Mouse (Mus musculus) heart, embryonic 10.5 days (tissue): ENCODE measurements around the gene Tgfbr3. TPM values are rescaled to one million over a fixed set of nuclear protein-coding genes. Genes with fewer than 3 reads are reported as not detected.
"Not testable (repeated sequence)": the region's sequence is repeated elsewhere in the genome, so short reads cannot be mapped to it uniquely, and the experiment has no call there.

Experiments
- DNase-seq: peaks from one replicate; pipeline ENCODE4 v3.0.0-alpha.2; 2017; ENCODE audit warnings: low spot score
- H3K27ac ChIP-seq: fragments of 300-500 bp; sonication (generic); 2 replicates; pipeline ENCODE4 v1.5.1; 2016; ENCODE audit warnings: mild to moderate bottlenecking
- H3K27me3 ChIP-seq: fragments of 300-500 bp; sonication (generic); 2 replicates; pipeline ENCODE4 v1.6.1; 2016; ENCODE audit warnings: mild to moderate bottlenecking; ENCODE audit not compliant: poor library complexity, insufficient read depth, severe bottlenecking
- H3K36me3 ChIP-seq: fragments of 300-500 bp; sonication (generic); 2 replicates; pipeline ENCODE4 v1.6.1; 2016; ENCODE audit warnings: mild to moderate bottlenecking, moderate library complexity
- H3K4me1 ChIP-seq: fragments of 300-500 bp; sonication (generic); 2 replicates; pipeline ENCODE4 v1.6.1; 2016; ENCODE audit warnings: mild to moderate bottlenecking
- H3K4me3 ChIP-seq: fragments of 300-500 bp; sonication (generic); 2 replicates; pipeline ENCODE4 v1.5.1; 2016; ENCODE audit warnings: mild to moderate bottlenecking, moderate library complexity
- H3K9me3 ChIP-seq: fragments of 300-500 bp; sonication (generic); 2 replicates; pipeline ENCODE4 v1.6.1; 2016; ENCODE audit warnings: mild to moderate bottlenecking, moderate library complexity
- WGBS: fragments of 180-500 bp; shearing (Covaris S2); methylation state at CpG from one replicate; pipeline ENCODE4 v1.1.7; 2016; 5-methylcytosine and 5-hydroxymethylcytosine counted together
- polyA plus RNA-seq: library from polyadenylated mRNA; unstranded; fragments of >200 nt; fragmentation: Nextera tagmentation; extraction: Ambion mirVana; gene quantifications from 2 replicates; pipeline ENCODE4 v1.2.1, GENCODE M21; 2016

The Tgfbr3 gene
- polyA plus RNA-seq, 1 experiment from 2014 or later = 36.7 TPM

- Histone ChIP-seq H3K36me3 (peaks cover 20% of the 10 kb centered on the region; the same call in 1 of the 2 replicates), H3K9me3 (no peaks in the 10 kb centered on the region), H3K4me3 (peak overlapping the region; percentile 40), H3K4me1 (peaks cover 34% of the 10 kb centered on the region), H3K27ac (peak overlapping the region; percentile 62; the same call in 1 of the 2 replicates), H3K27me3 (no peaks in the 10 kb centered on the region)
- WGBS = 14% methylated on average over 19 of the region's 19 CpGs
- DNase-seq = no peak
Observed at GRCm38 (mm10) chr5:107250548-107251272, 38.7 kb downstream of the Tgfbr3 start.

GRCm38 (mm10) chr5:107248732-107249131, 40.7 kb downstream of the Tgfbr3 start:
- no peaks in the 10 kb centered on the region for H3K27me3 ChIP-seq
- no peak overlapping the region for H3K27ac ChIP-seq
- 89% methylated on average over 6 of the region's 6 CpGs for WGBS
- no peak overlapping the region for H3K4me3 ChIP-seq
- peaks cover 13% of the 10 kb centered on the region; the same call in 1 of the 2 replicates for H3K36me3 ChIP-seq
- no peaks in the 10 kb centered on the region for H3K9me3 ChIP-seq
- DNase-seq = no peak
- H3K4me1 ChIP-seq = peaks cover 36% of the 10 kb centered on the region

GRCm38 (mm10) chr5:107248302-107248701, 41.1 kb downstream of the Tgfbr3 start:
- Histone ChIP-seq H3K4me1 (peaks cover 36% of the 10 kb centered on the region), H3K36me3 (peaks cover 13% of the 10 kb centered on the region; the same call in 1 of the 2 replicates)
- H3K9me3 ChIP-seq, H3K27ac ChIP-seq, H3K27me3 ChIP-seq, H3K4me3 ChIP-seq, DNase-seq: not testable (repeated sequence)
- 95% methylated on average over 11 of the region's 11 CpGs for WGBS

- DNase-seq = no peak
- 76% methylated on average over 3 of the region's 3 CpGs for WGBS
- Histone ChIP-seq H3K36me3 (peaks cover 13% of the 10 kb centered on the region; the same call in 1 of the 2 replicates), H3K4me1 (peaks cover 31% of the 10 kb centered on the region), H3K27me3 (no peaks in the 10 kb centered on the region), H3K4me3 (no peak overlapping the region), H3K9me3 (no peaks in the 10 kb centered on the region), H3K27ac (no peak overlapping the region)
Observed at GRCm38 (mm10) chr5:107247786-107248185, 41.6 kb downstream of the Tgfbr3 start.

GRCm38 (mm10) chr5:107243445-107243844, 46.0 kb downstream of the Tgfbr3 start:
- Histone ChIP-seq H3K4me3 (no peak overlapping the region), H3K27ac (no peak overlapping the region)
- WGBS = 88% methylated on average over 2 of the region's 2 CpGs

GRCm38 (mm10) chr5:107242993-107243392, 46.4 kb downstream of the Tgfbr3 start:
- DNase-seq = no peak
- WGBS = 67% methylated on average over 4 of the region's 4 CpGs
- Histone ChIP-seq H3K36me3 (peaks cover 3% of the 10 kb centered on the region; the same call in 1 of the 2 replicates), H3K9me3 (no peaks in the 10 kb centered on the region), H3K4me3 (no peak overlapping the region), H3K4me1 (peaks cover 22% of the 10 kb centered on the region), H3K27ac (no peak overlapping the region), H3K27me3 (no peaks in the 10 kb centered on the region)

More at GRCm38 (mm10) chr5:107243445-107243844, 46.0 kb downstream of the Tgfbr3 start:
- DNase-seq = no peak
- no peaks in the 10 kb centered on the region for H3K9me3 ChIP-seq
- H3K4me1 ChIP-seq = peaks cover 17% of the 10 kb centered on the region
- peaks cover 3% of the 10 kb centered on the region; the same call in 1 of the 2 replicates for H3K36me3 ChIP-seq
- H3K27me3 ChIP-seq = no peaks in the 10 kb centered on the region

GRCm38 (mm10) chr5:107240276-107240675, 49.2 kb downstream of the Tgfbr3 start:
- 58% methylated on average over 1 of the region's 1 CpGs for WGBS
- no peak overlapping the region for H3K27ac ChIP-seq
- no peak for DNase-seq
- H3K4me3 ChIP-seq = no peak overlapping the region
- H3K27me3 ChIP-seq = no peaks in the 10 kb centered on the region
- H3K9me3 ChIP-seq = no peaks in the 10 kb centered on the region
- peaks cover 49% of the 10 kb centered on the region for H3K4me1 ChIP-seq
- no peaks in the 10 kb centered on the region for H3K36me3 ChIP-seq

GRCm38 (mm10) chr5:107237971-107238426, 51.4 kb downstream of the Tgfbr3 start:
- Histone ChIP-seq H3K9me3 (no peaks in the 10 kb centered on the region), H3K4me1 (peaks cover 65% of the 10 kb centered on the region), H3K4me3 (no peak overlapping the region), H3K27ac (peak overlapping the region; percentile 69; the same call in 1 of the 2 replicates), H3K36me3 (no peaks in the 10 kb centered on the region), H3K27me3 (no peaks in the 10 kb centered on the region)
- WGBS = 36% methylated on average over 7 of the region's 7 CpGs
- DNase-seq = no peak

GRCm38 (mm10) chr5:107236975-107237374, 52.5 kb downstream of the Tgfbr3 start:
- H3K4me3 ChIP-seq = no peak overlapping the region
- H3K9me3 ChIP-seq = no peaks in the 10 kb centered on the region
- WGBS = 60% methylated on average over 6 of the region's 6 CpGs
- no peaks in the 10 kb centered on the region for H3K36me3 ChIP-seq
- DNase-seq = no peak
- H3K4me1 ChIP-seq = peaks cover 65% of the 10 kb centered on the region
- peak overlapping the region; percentile 69; the same call in 1 of the 2 replicates for H3K27ac ChIP-seq
- H3K27me3 ChIP-seq = no peaks in the 10 kb centered on the region

GRCm38 (mm10) chr5:107236039-107236438, 53.4 kb downstream of the Tgfbr3 start:
- Histone ChIP-seq H3K4me3 (no peak overlapping the region), H3K4me1 (peaks cover 68% of the 10 kb centered on the region), H3K27ac (0 out of 2 replicates have a peak overlapping the region, but pooled peaks have one; percentile 29), H3K36me3 (no peaks in the 10 kb centered on the region), H3K27me3 (no peaks in the 10 kb centered on the region), H3K9me3 (no peaks in the 10 kb centered on the region)
- 68% methylated on average over 5 of the region's 5 CpGs for WGBS
- DNase-seq = peak; percentile 70

GRCm38 (mm10) chr5:107233366-107234354, 55.8 kb downstream of the Tgfbr3 start:
- WGBS = 51% methylated on average over 14 of the region's 14 CpGs
- no peak overlapping the region for H3K4me3 ChIP-seq
- no peak for DNase-seq
- no peaks in the 10 kb centered on the region for H3K27me3 ChIP-seq
- H3K36me3 ChIP-seq = no peaks in the 10 kb centered on the region
- peak overlapping the region; percentile 79 for H3K27ac ChIP-seq
- H3K9me3 ChIP-seq = no peaks in the 10 kb centered on the region
- peaks cover 73% of the 10 kb centered on the region for H3K4me1 ChIP-seq

- DNase-seq = no peak
- H3K4me1 ChIP-seq = peaks cover 46% of the 10 kb centered on the region
- no peak overlapping the region for H3K27ac ChIP-seq
- 79% methylated on average over 6 of the region's 6 CpGs for WGBS
- H3K9me3 ChIP-seq = no peaks in the 10 kb centered on the region
- H3K27me3 ChIP-seq = no peaks in the 10 kb centered on the region
- no peak overlapping the region for H3K4me3 ChIP-seq
- H3K36me3 ChIP-seq = peaks cover 6% of the 10 kb centered on the region
Observed at GRCm38 (mm10) chr5:107230189-107230588, 59.2 kb downstream of the Tgfbr3 start.
